In genomic region chr10:46845578-46846314, GRCm38 (mm10) we compare ENCODE assay signal across 22 mouse cellular contexts.
A peak's percentile ranks its signal among the peaks of the same experiment; 100 is the strongest.
DNase-seq lines count a peak whose midpoint lies in the region; ATAC-seq and TF ChIP-seq lines count a peak whose summit lies in the region.
"Had no signal": no experiment of that assay in that cellular context is flagged by ENCODE, and none has a peak within 500 bp of the region (broad histone marks: within the 10 kb centered on the region; RNA-seq: fewer than 3 reads in every experiment).

No protein-coding gene starts in this region.

- no peaks in the 10 kb centered on the region for H3K27me3 ChIP-seq in hindbrain, embryonic 16.5 days (replicated peaks; ENCODE audit: control insufficient read depth, insufficient read depth, low read length)
- no peaks in the 10 kb centered on the region for H3K27me3 ChIP-seq in hindbrain, postnatal 0 days (ENCODE audit: insufficient read depth, low read length)
- H3K27me3 ChIP-seq in midbrain, embryonic 16.5 days (ENCODE audit: control insufficient read depth, insufficient read depth, low read depth, low read length) = no peaks in the 10 kb centered on the region
- H3K27me3 ChIP-seq: forebrain, embryonic 13.5 days; heart, embryonic 15.5 days; intestine, embryonic 15.5 days had no signal

- 72% methylated on average over 3 of the region's 3 CpGs for WGBS in hindbrain, embryonic 16.5 days
- whole genome bisulfite sequencing in hindbrain, postnatal 0 days = 65% methylated on average over 3 of the region's 3 CpGs
- WGBS in midbrain, embryonic 16.5 days = 53% methylated on average over 3 of the region's 3 CpGs

- H3K4me1 ChIP-seq in hindbrain, embryonic 16.5 days (ENCODE audit: control insufficient read depth, insufficient read depth, low read depth, low read length) = no peaks in the 10 kb centered on the region
- H3K4me1 ChIP-seq in hindbrain, postnatal 0 days (ENCODE audit: insufficient read depth, low read length) = no peaks in the 10 kb centered on the region
- peaks cover 5% of the 10 kb centered on the region; the same call in 1 of the 2 replicates for H3K4me1 ChIP-seq in midbrain, embryonic 16.5 days (ENCODE audit: control insufficient read depth, insufficient read depth, low read length)
- H3K4me1 ChIP-seq: embryonic facial prominence, embryonic 10.5 days; forebrain, embryonic 13.5 days; heart, embryonic 15.5 days; intestine, embryonic 15.5 days had no signal

- no peak for TF ChIP-seq CTCF in hindbrain, postnatal 0 days (IDR thresholded peaks at IDR 0.05; ENCODE audit: low read depth)

- H3K9ac ChIP-seq in hindbrain, embryonic 16.5 days (ENCODE audit: low read depth, low read length) = no peak overlapping the region
- H3K9ac ChIP-seq in hindbrain, postnatal 0 days (replicated peaks; ENCODE audit: low read length) = no peak overlapping the region
- 0 out of 2 replicates have a peak overlapping the region, but pooled peaks have one; percentile 25 for H3K9ac ChIP-seq in midbrain, embryonic 16.5 days (ENCODE audit: low read depth, low read length)
- H3K9ac ChIP-seq: forebrain, embryonic 13.5 days; forebrain, postnatal 0 days; heart, embryonic 15.5 days; intestine, embryonic 15.5 days had no signal

- no peak for DNase-seq in hindbrain, postnatal 0 days (ENCODE audit: low spot score)
- peak; percentile 19 for DNase-seq in 3T3-L1 (ENCODE audit: low read depth, low spot score)
- peak; percentile 2 for DNase-seq in brain, adult 2 months (ENCODE audit: low read depth, low spot score)
- DNase-seq in thymus, postnatal 4 days = no peak
- no peak for DNase-seq in layer of hippocampus, adult 9-11 months
- DNase-seq: adrenal gland, postnatal 10 days; B cell, adult 2 months; cerebellum, adult 2 months; cerebellum, postnatal 10 days; forebrain, postnatal 0 days; gastrocnemius, postnatal 14 days; heart, adult 2 months; heart, postnatal 14 days had no signal

- H3K36me3 ChIP-seq in hindbrain, embryonic 16.5 days (ENCODE audit: control insufficient read depth, insufficient read depth, low read length) = no peaks in the 10 kb centered on the region
- H3K36me3 ChIP-seq in hindbrain, postnatal 0 days (ENCODE audit: insufficient read depth, low read length) = no peaks in the 10 kb centered on the region
- no peaks in the 10 kb centered on the region for H3K36me3 ChIP-seq in midbrain, embryonic 16.5 days (ENCODE audit: control insufficient read depth, insufficient read depth, low read length)
- H3K36me3 ChIP-seq: embryonic facial prominence, embryonic 10.5 days; G1E; heart, embryonic 15.5 days; intestine, embryonic 15.5 days had no signal

- peak; percentile 54; the same call in 1 of the 2 replicates for ATAC-seq in hindbrain, embryonic 16.5 days
- no peak for ATAC-seq in hindbrain, postnatal 0 days
- peak; percentile 86 for ATAC-seq in midbrain, embryonic 16.5 days
- ATAC-seq: CD4-positive, CD25-positive, alpha-beta regulatory T cell, adult 4 months; forebrain, embryonic 13.5 days; forebrain, postnatal 0 days; intestine, embryonic 15.5 days had no signal

- H3K9me3 ChIP-seq in hindbrain, embryonic 16.5 days (ENCODE audit: control insufficient read depth, low read length) = no peaks in the 10 kb centered on the region
- H3K9me3 ChIP-seq in hindbrain, postnatal 0 days (ENCODE audit: low read length) = no peaks in the 10 kb centered on the region
- no peaks in the 10 kb centered on the region for H3K9me3 ChIP-seq in midbrain, embryonic 16.5 days (replicated peaks; ENCODE audit: control insufficient read depth, low read length, poor library complexity, severe bottlenecking)
- H3K9me3 ChIP-seq: embryonic facial prominence, embryonic 10.5 days; forebrain, embryonic 13.5 days; G1E; heart, embryonic 15.5 days; intestine, embryonic 15.5 days had no signal

- no peak overlapping the region for H3K4me2 ChIP-seq in hindbrain, embryonic 16.5 days (ENCODE audit: low read length)
- H3K4me2 ChIP-seq in hindbrain, postnatal 0 days (ENCODE audit: low read depth, low read length) = no peak overlapping the region
- H3K4me2 ChIP-seq in midbrain, embryonic 16.5 days (ENCODE audit: low read length) = no peak overlapping the region
- H3K4me2 ChIP-seq: forebrain, embryonic 13.5 days; heart, embryonic 11.5 days; heart, embryonic 15.5 days; intestine, embryonic 15.5 days had no signal

- no peak overlapping the region for H3K4me3 ChIP-seq in hindbrain, embryonic 16.5 days (ENCODE audit: low read length)
- H3K4me3 ChIP-seq in hindbrain, postnatal 0 days (ENCODE audit: low read length) = no peak overlapping the region
- H3K4me3 ChIP-seq in midbrain, embryonic 16.5 days (ENCODE audit: low read depth, low read length) = no peak overlapping the region
- H3K4me3 ChIP-seq: embryonic facial prominence, embryonic 10.5 days; forebrain, embryonic 13.5 days; heart, adult 2 months; heart, embryonic 15.5 days; intestine, embryonic 15.5 days had no signal

- no peak overlapping the region for H3K27ac ChIP-seq in hindbrain, embryonic 16.5 days (ENCODE audit: low read depth, low read length)
- H3K27ac ChIP-seq in hindbrain, postnatal 0 days = no peak overlapping the region
- peak overlapping the region; percentile 33; the same call in 1 of the 2 replicates for H3K27ac ChIP-seq in midbrain, embryonic 16.5 days (ENCODE audit: low read length)
- H3K27ac ChIP-seq: embryonic facial prominence, embryonic 10.5 days; forebrain, embryonic 13.5 days; heart, adult 2 months; heart, embryonic 15.5 days; intestine, embryonic 15.5 days had no signal

Comparison
In these comparisons a context has a peak if more than half of its experiments do, and no peak if none do; other contexts are left out.
1. DNase-seq: peak in 3T3-L1 (single experiment) and brain, adult 2 months (single experiment); none in hindbrain, postnatal 0 days (single experiment), thymus, postnatal 4 days (single experiment) and layer of hippocampus, adult 9-11 months (single experiment).